Mouse (Mus musculus): ENCODE measurements around the gene S1pr3.
A peak's percentile ranks its signal among the peaks of the same experiment; 100 is the strongest.

S1pr3 gene

DNA sequence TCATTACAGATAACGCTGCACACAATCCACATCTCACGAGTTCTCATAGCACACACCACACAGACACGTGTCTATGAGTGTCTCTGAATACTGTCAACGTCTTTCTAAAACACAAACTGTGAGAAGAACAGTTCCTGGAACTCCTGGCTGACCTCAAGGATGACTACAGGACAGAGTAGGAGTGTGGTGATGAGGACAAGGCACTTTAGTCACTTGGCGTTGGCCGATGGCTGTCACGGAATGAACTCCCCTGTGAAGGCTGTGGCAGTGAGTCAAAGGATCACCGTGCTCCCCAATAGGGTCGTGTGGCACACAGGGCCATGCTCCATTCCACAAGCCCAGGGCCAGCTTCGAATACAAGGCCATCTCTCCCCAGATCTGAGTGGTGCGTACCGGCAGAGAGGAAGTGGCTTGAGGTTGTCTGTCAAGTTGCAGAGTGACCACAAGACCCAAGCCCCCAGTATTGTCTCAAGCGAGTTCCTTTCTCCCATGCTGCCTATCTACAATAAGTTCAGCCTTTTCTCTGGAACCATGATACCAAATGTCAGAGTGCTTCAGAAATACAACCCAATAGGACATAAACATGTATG is 2.6 kb upstream of the S1pr3 start:
- DNase-seq (ENCODE audit: low read depth), result no peak

DNA sequence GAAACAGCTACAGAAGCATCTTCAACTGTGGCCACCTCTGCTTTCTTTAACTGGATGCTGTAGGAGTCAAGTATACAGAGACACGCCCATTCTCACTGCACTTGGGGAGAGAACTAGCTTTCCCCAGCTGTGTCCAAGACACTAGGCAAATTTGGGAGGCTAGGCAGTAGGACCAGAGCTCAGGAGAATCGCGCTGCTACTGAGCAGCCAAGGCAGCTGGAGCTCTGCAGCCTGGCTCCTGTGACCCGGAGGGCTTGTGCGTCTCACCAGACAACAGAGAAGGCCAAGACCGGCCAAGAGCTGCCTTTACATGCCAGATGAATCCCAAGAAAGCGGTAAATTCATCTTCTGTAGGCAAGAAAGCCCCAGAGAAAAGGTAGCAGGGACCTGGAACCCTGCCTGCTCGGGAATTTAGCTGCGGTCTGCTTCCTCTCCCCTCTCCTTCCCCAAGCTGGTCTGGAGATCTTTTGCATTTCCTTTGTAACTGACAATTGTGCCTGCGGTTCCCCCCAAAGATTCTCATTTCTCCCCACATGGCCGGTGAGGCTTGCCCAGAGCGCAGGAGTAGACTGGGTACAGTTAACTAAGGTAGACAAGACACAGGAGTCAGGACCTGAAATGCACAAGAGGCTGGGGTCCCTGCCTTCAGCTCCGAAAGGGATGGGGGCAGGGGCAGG is 760 bp upstream of the S1pr3 start:
- peak; percentile 35 for DNase-seq (ENCODE audit: low read depth)

DNA sequence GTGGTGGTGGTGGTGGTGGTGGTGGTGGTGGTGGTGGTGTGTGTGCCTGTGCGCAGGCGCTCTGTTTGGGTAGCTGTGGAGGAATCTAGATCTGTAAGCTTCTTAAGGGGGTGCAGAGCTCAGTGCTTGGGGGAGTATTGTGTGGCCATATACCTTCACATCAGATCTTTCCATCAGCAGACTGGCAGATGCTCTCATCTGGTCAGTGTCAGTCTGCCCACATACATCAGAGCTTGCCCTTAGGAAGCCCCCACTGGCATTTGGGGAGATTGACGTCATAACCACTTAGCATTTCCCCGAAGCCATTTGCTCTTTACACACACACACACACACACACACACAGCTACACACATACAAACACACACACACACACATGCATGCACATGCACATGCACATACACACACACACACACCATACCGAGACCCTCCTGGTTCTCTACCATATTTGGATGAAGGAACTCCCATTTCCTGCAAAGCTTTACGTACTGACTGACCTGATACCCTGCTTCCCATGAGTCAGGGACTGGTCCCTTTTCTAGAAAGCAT is 1.6 kb downstream of the S1pr3 start:
- DNase-seq (ENCODE audit: low read depth), result peak; percentile 70

DNA sequence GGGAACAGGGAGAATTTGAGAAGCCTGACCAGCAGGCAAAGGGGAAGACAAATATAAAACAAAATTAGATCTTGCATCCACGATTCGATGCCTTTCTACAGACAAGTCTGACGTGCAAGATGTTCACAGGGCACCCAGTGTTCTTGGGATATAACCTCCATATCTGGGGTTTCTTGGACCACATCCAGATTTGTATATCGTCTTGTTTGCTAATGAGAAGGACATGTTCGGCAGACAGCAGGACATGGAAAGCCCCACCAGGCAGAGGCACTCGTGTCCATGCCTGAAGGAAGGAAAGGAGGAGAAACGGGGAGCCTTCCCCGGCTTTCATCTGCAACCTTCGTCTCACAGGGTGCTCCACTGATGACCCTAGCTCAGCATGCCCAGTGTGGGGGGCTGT is 2.8 kb downstream of the S1pr3 start:
- peak; percentile 56 for DNase-seq (ENCODE audit: low read depth)

DNA sequence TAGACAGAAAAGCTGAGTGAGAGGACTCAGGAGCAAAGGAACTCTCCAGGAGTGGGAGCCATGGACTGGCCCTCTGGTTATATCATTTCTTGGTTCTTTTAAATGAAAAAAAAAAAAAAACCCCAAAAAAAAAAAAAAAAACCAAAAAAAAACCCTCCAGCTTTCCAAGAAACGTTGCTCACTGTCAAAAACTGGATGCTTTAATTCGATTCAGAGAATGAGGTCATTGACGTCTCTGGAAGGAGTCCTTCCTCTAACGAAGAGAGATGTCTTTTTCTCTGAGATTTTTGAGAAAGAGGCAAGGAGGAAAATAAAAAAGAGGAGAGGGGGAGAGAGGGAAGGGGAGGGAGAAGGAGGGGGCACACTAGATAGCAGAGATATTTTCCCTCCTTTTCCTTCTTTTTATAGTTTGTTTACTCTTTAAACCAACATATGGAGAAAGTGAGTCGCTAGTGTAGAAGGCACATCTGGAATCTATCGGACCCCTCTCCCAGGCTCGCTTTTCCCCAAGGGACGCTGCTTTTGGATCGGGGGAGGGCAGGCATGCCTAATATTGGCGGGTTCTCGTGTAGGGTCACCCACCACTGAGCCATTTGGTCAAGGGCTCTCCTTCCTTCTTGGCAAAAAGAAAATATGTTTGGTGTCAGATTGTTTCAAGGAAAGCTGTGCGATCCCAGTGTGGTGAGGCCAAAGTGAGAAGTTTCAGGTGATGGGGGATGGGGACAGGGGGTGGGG is 3.4 kb downstream of the S1pr3 start:
- peak; percentile 84 for DNase-seq (ENCODE audit: low read depth)

DNA sequence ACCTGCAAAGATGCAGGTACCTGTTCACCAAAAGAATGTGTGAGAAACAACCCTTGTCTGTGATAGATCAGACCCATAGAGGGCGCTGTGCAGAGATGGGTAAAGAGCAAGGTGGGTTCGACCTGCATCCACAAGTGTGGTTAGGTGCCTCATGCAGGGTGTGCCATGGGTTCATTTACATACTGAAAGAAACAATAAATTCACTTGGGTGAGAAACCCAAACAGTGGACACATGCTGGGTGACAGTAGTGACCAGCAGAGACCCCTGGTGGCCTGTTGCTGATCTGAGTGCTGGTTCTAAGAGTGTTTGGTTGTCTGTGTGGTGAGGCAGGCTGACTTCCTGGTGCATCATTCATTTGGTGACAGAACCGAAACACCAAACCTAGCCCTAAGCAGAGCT is 5.0 kb downstream of the S1pr3 start:
- no peak for DNase-seq (ENCODE audit: low read depth)

DNA sequence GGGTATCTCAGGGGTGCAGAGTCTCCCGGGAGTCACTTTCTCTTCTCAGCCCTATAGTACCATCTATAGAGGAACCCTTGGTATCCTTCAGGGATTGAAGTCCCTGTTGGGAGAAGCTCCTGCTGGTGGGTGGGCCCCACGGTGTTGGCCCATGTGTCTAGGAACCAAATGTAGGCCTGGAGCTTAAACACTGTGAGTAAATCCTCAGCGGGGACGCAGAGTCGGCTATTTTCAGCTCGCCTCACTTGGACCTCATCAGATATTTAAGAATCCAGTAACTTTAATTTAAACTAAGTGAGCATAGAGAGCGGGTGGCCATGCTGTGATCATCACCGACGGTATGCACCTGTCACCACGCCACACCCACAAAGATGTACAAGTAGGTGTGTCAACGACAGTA is 8.3 kb downstream of the S1pr3 start:
- no peak for DNase-seq (ENCODE audit: low read depth)

DNA sequence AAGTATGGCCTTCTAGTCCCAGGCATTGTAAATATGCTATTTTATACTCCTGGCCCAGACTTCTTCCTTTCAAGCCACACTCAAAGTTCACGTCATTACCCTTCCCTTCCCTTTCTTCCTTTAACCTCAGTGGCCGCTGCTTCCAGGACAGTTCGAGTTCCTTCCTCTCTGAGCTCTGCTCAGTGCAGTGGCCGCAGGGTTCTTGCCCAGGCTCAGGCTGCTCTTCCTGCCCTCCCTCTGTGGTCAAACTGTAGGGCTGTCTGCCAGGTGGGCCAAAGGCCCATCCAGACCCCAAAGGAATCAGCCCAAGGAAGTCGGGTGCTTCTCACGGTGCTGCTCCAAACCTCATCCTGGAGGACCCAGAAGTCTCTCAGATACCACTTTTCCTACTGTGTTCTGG is 9.4 kb downstream of the S1pr3 start:
- no peak for DNase-seq (ENCODE audit: low read depth)

DNA sequence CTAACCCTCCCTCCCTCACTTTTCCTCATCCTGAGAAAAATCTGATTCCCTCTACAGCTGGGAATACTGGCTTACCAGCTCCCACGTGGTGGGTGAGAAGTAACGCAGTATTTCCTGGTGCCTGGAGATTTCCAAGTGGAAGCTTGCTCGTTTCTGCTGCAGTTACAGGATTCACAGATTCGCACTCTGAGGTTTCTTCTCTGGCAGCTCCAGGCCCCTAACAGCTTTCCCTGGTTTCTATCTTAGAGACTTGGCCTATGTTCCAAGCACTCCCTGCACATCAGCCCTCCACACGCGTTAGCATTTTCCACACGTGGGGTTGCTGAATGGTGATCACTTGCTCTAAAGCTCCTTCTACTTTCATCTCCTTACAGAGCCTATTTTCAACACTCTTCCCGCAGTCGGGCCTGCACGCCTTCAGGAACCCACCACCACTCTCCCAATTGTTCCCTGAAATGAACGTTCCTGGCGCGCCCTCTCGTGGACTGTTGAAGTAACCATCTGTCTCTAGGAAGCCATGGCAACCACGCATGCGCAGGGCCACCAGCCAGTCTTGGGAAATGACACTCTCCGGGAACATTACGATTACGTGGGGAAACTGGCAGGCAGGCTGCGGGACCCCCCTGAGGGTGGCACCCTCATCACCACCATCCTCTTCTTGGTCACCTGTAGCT is 10.0 kb downstream of the S1pr3 start:
- peak; percentile 85 for DNase-seq (ENCODE audit: low read depth)

DNA sequence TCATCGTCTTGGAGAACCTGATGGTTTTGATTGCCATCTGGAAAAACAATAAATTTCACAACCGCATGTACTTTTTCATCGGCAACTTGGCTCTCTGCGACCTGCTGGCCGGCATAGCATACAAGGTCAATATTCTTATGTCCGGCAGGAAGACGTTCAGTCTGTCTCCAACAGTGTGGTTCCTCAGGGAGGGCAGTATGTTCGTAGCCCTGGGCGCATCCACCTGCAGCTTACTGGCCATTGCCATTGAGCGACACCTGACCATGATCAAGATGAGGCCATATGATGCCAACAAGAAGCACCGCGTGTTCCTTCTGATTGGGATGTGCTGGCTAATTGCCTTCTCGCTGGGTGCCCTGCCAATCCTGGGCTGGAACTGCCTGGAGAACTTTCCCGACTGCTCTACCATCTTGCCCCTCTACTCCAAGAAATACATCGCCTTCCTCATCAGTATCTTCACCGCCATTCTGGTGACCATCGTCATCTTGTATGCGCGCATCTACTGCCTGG is 10.6 kb downstream of the S1pr3 start:
- DNase-seq (ENCODE audit: low read depth), result no peak

DNA sequence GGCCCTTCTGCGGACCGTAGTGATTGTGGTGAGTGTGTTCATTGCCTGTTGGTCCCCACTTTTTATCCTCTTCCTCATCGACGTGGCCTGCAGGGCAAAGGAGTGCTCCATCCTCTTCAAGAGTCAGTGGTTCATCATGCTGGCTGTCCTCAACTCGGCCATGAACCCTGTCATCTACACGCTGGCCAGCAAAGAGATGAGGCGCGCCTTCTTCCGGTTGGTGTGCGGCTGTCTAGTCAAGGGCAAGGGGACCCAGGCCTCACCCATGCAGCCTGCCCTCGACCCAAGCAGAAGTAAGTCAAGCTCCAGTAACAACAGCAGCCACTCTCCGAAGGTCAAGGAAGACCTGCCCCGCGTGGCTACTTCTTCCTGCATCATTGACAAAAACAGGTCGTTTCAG is 11.1 kb downstream of the S1pr3 start:
- DNase-seq (ENCODE audit: low read depth), result no peak

DNA sequence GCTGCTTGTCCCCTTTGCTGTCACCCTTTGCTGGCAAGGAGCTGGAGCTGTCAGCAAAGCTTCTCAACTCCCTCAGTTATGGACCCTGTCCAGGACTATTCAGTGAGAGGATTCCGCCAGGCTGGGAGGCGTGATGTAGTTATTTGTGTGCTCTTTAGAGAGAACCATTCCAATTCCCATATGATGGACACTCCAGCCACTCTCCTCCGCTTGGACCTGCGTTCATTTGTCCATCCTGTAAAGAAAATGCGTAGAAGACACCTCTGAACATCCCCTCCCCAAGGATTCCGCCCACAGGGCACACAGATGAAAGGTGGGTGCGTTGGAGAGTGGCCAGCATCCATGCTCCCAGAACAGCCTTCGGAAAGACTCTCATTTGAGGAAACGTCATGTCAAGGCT is 12.4 kb downstream of the S1pr3 start:
- DNase-seq (ENCODE audit: low read depth), result no peak

DNA sequence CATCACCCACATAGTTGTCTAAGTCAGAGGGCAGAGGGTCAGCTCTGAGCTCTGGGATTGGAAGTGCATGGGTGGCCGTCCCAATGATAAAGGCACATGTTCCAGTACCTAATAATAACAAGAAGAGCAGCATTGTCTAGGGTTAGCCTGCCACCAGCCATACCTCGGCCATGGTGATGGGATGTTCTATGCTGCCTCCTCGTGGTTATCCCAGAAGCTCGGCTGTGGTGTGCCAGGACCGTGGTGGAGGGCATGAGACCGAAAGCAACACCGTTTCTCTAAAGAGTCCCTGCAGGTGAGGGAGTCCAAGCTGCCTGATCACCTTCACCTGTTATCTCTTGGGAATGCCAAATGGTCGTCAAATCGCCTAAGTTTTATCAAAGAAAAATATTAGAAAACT is 15.2 kb downstream of the S1pr3 start:
- DNase-seq (ENCODE audit: low read depth), result no peak

DNA sequence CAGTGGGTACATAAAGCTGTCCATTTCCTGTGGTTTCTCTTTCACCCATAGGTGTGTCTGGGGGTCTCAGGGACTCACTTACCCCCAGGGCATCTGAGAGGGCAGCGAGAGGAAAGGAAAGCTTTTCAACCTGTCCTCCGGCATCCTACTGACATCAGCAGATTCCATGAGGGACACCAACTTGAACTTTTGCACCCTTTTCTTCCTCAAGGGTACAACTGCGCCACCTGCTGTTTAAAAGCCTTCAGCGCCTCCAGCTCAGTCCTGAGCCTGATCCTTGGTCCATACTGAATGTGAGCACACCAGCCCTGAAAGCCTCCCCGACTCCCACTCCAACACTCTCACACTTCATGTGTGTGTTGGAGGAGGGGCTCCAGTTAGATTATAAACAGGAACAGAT is 16.2 kb downstream of the S1pr3 start:
- peak; percentile 74 for DNase-seq (ENCODE audit: low read depth)

DNA sequence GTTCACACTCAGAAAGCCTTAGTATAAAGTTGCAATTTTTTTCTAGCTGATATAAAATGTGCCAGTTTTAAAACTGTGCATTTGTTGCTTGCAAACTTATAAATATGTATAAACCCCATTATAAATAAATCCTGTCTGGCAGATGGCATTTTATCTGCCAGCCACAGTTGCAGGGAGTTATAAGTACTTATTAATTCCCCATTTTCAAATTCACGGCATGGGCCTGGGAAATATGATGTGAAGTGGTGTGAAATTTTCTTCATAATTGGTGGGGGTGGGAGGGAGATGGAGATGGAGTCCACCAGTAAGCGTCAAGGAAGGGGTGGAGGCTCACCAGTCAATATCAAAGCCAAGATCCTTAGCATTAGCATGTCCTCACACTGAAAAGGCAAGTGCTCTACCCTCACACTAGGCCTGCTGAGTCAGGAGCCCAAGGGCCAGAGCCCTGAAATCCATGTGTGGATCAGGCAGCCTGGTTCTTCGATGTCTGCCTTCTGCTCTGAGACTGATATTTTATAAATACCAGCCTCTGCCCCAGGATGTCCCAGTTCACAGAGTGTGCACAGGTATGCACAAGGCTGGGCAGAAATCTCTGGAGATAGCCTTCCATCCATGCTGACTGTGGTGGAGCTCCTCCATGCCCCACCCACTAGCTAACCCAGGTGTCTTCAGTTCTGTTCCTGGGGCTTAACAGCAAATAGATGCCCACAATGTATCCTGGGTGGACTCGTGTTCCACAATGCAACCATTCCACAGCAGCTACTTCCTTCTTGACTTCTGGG is 17.4 kb downstream of the S1pr3 start:
- DNase-seq (ENCODE audit: low read depth), result no peak

DNA sequence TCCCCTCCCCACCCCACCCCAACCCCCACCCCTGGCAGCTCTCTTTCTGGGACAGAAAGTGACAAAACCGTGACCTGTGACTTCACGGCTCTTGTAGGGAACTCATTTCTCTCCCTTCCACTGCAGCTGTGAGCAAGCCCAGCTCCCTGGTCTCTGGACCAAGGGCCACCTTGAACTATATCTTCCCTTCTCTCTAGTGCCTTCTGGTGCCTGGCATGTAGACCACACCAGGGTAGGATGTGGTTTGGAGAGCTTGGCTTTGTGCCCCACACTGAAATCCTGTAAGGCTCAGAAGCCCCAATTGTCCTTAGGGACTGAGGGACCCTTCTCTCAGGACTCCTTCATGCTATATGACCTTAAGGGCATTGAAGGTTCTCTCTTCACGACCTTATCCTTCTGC is 24.9 kb downstream of the S1pr3 start:
- DNase-seq (ENCODE audit: low read depth), result peak; percentile 45

DNA sequence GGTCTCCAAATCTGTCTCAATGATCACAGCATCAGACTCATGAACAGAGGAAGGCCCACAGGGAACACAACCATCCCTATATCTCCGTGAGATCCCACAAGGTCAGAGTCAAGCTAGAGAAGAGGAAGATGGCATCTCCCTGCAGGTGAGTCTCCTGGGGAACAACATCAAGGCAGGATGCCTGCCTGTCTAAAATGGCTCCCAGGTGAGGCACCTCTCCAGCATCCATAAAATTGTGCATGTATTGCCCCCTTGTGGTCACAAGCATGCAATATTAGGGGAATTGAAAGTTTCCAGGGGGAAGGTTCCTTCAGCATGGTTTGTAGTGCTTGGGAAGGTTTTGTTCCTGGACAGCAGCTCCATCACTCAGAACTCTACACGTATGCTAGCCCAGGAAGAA is 26.0 kb downstream of the S1pr3 start:
- peak; percentile 72 for DNase-seq (ENCODE audit: low read depth)

DNA sequence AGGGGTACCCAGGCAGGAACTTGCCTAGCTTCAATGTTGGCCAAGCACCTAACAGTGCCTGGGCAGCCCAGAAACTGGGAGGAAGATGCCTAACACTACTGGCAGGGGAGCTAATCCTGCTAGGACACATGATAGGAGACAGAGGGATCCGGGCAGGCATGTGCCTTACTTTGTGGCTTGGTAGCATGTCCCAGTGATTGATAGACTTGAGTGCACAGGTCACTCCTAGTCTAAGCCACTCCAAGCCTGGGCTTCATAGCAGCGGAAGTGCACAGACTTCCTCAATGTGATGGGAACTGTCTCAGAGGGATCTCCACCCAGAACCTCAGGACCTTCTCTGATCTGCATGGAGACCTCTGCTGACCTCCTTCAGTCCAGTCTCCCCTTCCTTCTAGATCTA is 26.7 kb downstream of the S1pr3 start:
- DNase-seq (ENCODE audit: low read depth), result no peak

DNA sequence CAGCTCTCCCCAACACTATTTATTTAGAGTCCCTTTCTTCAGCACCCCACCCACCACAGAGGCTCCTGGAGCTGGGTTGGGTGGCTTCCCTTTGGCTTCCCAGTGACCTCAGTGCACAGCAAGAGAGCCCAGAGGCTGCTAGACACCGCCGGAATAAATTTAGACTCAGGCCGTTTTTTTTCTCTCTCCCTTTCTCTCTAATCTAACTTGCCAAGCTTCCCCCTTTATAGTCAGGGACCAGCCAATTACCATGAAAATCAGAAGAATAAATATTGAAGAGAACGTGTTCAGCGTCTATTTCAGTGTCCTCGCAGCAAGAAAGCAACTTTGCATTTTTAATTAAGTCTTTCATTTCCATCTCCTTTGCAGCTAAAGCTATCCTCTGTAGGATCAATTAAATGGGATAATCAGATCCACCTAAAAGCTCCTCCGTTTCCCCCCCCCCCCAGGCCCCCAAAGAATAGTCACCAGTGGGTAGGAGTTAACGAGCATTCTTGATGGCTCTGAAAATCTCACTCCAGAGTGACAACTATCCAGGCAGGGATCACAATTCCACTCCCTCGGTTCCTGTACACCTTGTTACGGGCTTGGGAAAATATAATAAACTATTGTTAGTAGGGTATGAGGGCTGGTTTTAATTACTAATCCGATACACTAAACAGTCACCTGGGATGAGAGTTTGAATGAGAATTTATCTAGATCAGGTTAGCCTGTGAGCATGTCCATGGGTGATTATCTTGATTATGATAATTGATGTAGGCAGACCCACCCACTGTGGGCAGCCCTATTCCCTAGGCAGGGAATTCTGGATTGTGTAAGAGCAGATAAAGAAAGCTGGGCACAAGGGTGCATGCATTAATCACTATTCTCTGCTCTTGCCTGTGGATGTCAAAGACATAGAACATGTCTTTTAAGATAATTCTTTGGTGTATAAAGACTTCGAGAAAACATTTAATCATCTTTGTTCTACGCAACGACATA is 29.0 kb downstream of the S1pr3 start:
- no peak for DNase-seq (ENCODE audit: low read depth)

DNA sequence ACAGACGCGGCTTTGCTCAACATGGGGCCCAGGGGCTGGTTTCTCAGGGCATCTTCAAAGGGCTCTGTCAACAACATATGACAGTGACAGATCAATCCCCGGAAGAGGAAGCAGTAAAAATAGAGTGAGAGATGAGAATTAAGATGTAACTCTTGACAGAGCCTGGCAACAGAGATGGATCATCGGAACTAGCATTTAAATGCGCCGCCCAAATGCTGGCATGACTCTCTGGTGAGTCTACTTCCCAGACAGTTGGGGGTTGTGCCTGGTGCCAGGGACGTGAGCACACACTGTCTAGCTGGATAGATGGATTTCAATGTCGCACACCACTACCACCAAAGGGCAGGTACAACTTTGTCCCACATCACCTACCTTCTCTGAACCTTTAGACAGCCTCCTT is 34.5 kb downstream of the S1pr3 start:
- no peak for DNase-seq (ENCODE audit: low read depth)

Data from NIH3T3 (cell line).